Mouse (Mus musculus): Measurements from ENCODE around the gene Exo5.

GRCm38 (mm10) chr4:120886131-120886530, 38.7 kb downstream of the Exo5 start:
- TF ChIP-seq GATA1 (IDR thresholded peaks at IDR 0.05; ENCODE audit: borderline replicate concordance, low read length) (no peak), FLI1 (IDR thresholded peaks at IDR 0.05; ENCODE audit: low read length) (no peak)
